8 mouse cellular contexts compared by ENCODE assay signal in the genomic region with DNA sequence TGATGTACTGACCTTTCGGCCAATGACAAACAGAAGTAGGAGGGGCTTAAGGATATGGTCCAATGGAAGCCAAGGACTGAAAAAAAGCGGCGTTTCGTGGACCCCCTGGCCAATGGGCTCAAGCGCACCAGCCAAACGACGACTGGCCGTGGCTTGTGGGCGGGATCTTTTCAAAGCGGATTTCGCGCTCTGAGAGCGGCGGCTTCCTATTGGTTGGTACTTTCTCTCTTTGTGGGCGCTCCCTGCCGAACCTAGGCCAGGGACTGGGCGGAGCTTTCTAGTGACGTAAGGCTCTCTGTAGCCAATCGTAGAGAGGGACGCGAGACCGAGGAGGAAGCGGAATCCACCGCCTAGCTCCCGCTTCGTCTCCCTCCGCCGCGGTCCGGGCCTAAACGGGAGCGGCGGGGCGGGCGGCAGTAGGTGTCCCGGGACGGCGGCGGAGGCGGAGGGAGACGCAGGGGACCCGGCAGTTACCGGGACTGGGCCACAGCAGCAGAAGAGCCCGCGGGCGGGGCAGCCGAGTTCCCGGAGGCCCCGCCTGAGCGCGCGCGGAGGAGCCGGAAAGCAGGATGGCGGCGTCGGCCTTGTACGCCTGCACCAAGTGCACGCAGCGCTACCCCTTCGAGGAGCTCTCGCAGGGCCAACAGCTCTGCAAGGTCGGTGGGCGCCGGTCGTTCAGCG. TPM values are rescaled to one million over a fixed set of nuclear protein-coding genes. Genes with fewer than 3 reads are reported as not detected.
DNase-seq lines count a peak whose midpoint lies in the region; ATAC-seq lines count a peak whose summit lies in the region.

A gene (plus strand): TSS at position 311 of the 681 bp plus-strand sequence.

- H3K4me2 ChIP-seq in hindbrain, embryonic 16.5 days (ENCODE audit: low read length) = peak within 1 kb of the TSS; percentile 78

- peak within 1 kb of the TSS; percentile 55 for H3K4me3 ChIP-seq in hindbrain, embryonic 16.5 days (ENCODE audit: low read length)
- H3K4me3 ChIP-seq in macrophage (ENCODE audit: inconsistent target) = peak within 1 kb of the TSS; percentile 97

- peak; percentile 97 for ATAC-seq in hindbrain, embryonic 16.5 days

- H3K27ac ChIP-seq in hindbrain, embryonic 16.5 days (ENCODE audit: low read depth, low read length) = peak within 1 kb of the TSS; percentile 98
- peak within 1 kb of the TSS; percentile 85 for H3K27ac ChIP-seq in macrophage

- no peaks in the 10 kb centered on the region for H3K27me3 ChIP-seq in hindbrain, embryonic 16.5 days (replicated peaks; ENCODE audit: control insufficient read depth, insufficient read depth, low read length)

- H3K4me1 ChIP-seq in hindbrain, embryonic 16.5 days (ENCODE audit: control insufficient read depth, insufficient read depth, low read depth, low read length) = peaks cover 19% of the 10 kb centered on the region

- under 1% methylated on average over 62 of the region's 67 CpGs for WGBS in hindbrain, embryonic 16.5 days
- under 1% methylated on average over 63 of the region's 67 CpGs for WGBS in macrophage (ENCODE audit: missing documents)

- H3K9ac ChIP-seq in hindbrain, embryonic 16.5 days (ENCODE audit: low read depth, low read length) = peak within 1 kb of the TSS; percentile 91

- H3K9me3 ChIP-seq in hindbrain, embryonic 16.5 days (ENCODE audit: control insufficient read depth, low read length) = no peaks in the 10 kb centered on the region

- peaks cover 5% of the 10 kb centered on the region for H3K36me3 ChIP-seq in hindbrain, embryonic 16.5 days (ENCODE audit: control insufficient read depth, insufficient read depth, low read length)
- peaks cover 17% of the 10 kb centered on the region for H3K36me3 ChIP-seq in macrophage (ENCODE audit: inconsistent target)

- DNase-seq in WW6 (ENCODE audit: low read depth, low spot score) = peak; percentile 95
- peak; percentile 93 to 98 for DNase-seq in cerebellum, postnatal 4 days (ENCODE audit: low spot score in 2 of 2)
- peak; percentile 100 for DNase-seq in gastrocnemius, adult 18-20 months (ENCODE audit: low spot score)
- peak; percentile 99 to 100 for DNase-seq in left cerebral cortex, adult 18-20 months (ENCODE audit: low spot score in 2 of 2)
- DNase-seq in right cerebral cortex, adult 18-20 months = peak; percentile 100
- DNase-seq in urinary bladder, postnatal 10 days (ENCODE audit: low spot score) = peak; percentile 96

- H3K79me2 ChIP-seq in macrophage (ENCODE audit: inconsistent target) = peaks cover 84% of the 10 kb centered on the region

RNA-seq across cellular contexts. Expression of the gene that starts here (rescaled TPM):
- 1 to 10 TPM; 3.6 to 4.1 TPM for total RNA-seq in gastrocnemius, adult 18-20 months (2021)
- 14.8 and 15.3 TPM in 2 replicates for polyA plus RNA-seq in hindbrain, embryonic 16.5 days (2015; fragmentation: Nextera tagmentation; extraction: Ambion mirVana)
- 10 to 100 TPM; 16.7 to 17.6 TPM for total RNA-seq in left cerebral cortex, adult 18-20 months (2021)
- total RNA-seq in macrophage (2018; cell fraction: chromatin; rRNA removed) = 100 to 1,000 TPM in 18 of 26 experiments, 10 to 100 TPM in 8; 58.5 to 185 (median 118) TPM
- 10 to 100 TPM in 20 of 26 experiments, 1 to 10 TPM in 6; 5.4 to 21.2 (median 13.2) TPM for total RNA-seq in macrophage (2018; cell fraction: cytosol; rRNA removed)
- total RNA-seq in macrophage (2018; cell fraction: nucleus; rRNA removed) = 100 to 1,000 TPM in 5 of 26 experiments, 10 to 100 TPM in 21; 41.4 to 127 (median 68.7) TPM
- polyA plus RNA-seq in macrophage (2018) = 16.5 to 19.2 TPM (median 17.6 TPM) in 3 replicates

Comparison
In these comparisons a context has a peak if more than half of its experiments do, and no peak if none do; other contexts are left out.
1. Peak in every context shown above with its lines: DNase-seq, ATAC-seq, H3K4me3 ChIP-seq and H3K27ac ChIP-seq.